Mouse (Mus musculus) intestine, embryonic 15.5 days (tissue): ENCODE measurements around the gene Fig4. TPM values are rescaled to one million over a fixed set of nuclear protein-coding genes. Genes with fewer than 3 reads are reported as not detected.

Source experiments
- ATAC-seq: fragments of 200-750 bp; cut with Nextera tagmentation; 2 replicates; pipeline ENCODE4 v1.8.0; 2017; ENCODE audit warnings: moderate TSS enrichment, moderate library complexity
- H3K27ac ChIP-seq: fragments of 300-500 bp; sonication (generic); 2 replicates; pipeline ENCODE4 v1.5.1; 2015; ENCODE audit warnings: mild to moderate bottlenecking, inconsistent platforms
- H3K27me3 ChIP-seq: fragments of 300-500 bp; sonication (generic); replicated peaks from 2 replicates; pipeline ENCODE4 v1.6.1; 2015; ENCODE audit warnings: inconsistent platforms
- H3K36me3 ChIP-seq: fragments of 300-500 bp; sonication (generic); 2 replicates; pipeline ENCODE4 v1.6.1; 2015; ENCODE audit warnings: inconsistent platforms
- H3K4me1 ChIP-seq: fragments of 300-500 bp; sonication (generic); replicated peaks from 2 replicates; pipeline ENCODE4 v1.6.1; 2015; ENCODE audit warnings: inconsistent platforms
- H3K4me2 ChIP-seq: fragments of 300-500 bp; sonication (generic); replicated peaks from 2 replicates; pipeline ENCODE4 v1.6.1; 2015; ENCODE audit warnings: mild to moderate bottlenecking, inconsistent platforms
- H3K4me3 ChIP-seq: fragments of 300-500 bp; sonication (generic); replicated peaks from 2 replicates; pipeline ENCODE4 v1.5.1; 2015; ENCODE audit warnings: inconsistent platforms
- H3K9ac ChIP-seq: fragments of 300-500 bp; sonication (generic); 2 replicates; pipeline ENCODE4 v1.6.1; 2015; ENCODE audit warnings: inconsistent platforms
- H3K9me3 ChIP-seq: fragments of 300-500 bp; sonication (generic); 2 replicates; pipeline ENCODE4 v1.6.1; 2016; ENCODE audit warnings: inconsistent platforms
- WGBS: fragments of 180-500 bp; shearing (Covaris S2); methylation state at CpG from one replicate; pipeline ENCODE4 v1.1.7; 2015; 5-methylcytosine and 5-hydroxymethylcytosine counted together
- polyA plus RNA-seq: library from polyadenylated mRNA; unstranded; fragments of >200 nt; fragmentation: Nextera tagmentation; extraction: Ambion mirVana; gene quantifications from 2 replicates; pipeline ENCODE4 v1.2.1, GENCODE M21; 2015

Gene Fig4
- polyA plus RNA-seq, 1 experiment from 2014 or later, result 20.2 TPM

DNA sequence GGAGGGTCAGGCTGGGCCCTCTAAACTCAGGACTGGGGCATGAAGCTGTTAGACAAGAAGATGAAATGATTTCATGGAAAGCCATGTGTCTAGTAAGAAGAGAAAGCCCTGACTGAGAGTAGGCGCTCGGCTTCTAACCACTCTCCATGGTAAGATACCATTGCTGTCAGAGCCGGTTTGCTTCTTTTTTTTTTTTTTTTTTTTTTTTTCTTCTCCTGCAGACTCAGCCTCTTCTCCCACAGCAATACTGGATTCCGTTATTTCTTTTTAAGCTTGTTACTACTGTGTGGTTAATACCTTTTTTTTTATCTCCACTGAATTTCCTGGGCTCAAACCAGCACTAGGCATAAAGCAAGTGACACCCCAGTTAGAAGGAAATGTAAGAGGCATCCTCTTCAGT lies 151.2 kb downstream of the Fig4 start:
- no peak overlapping the region for H3K9ac ChIP-seq
- H3K27me3 ChIP-seq, result no peaks in the 10 kb centered on the region
- H3K4me1 ChIP-seq, result no peaks in the 10 kb centered on the region; the same call in 1 of the 2 replicates
- 59% methylated on average over 4 of the region's 4 CpGs for WGBS
- no peaks in the 10 kb centered on the region for H3K9me3 ChIP-seq
- H3K36me3 ChIP-seq, result no peaks in the 10 kb centered on the region
- no peak overlapping the region for H3K27ac ChIP-seq
- H3K4me2 ChIP-seq, result peak overlapping the region; percentile 24; the same call in 1 of the 2 replicates
- no peak overlapping the region for H3K4me3 ChIP-seq
- no peak for ATAC-seq

DNA sequence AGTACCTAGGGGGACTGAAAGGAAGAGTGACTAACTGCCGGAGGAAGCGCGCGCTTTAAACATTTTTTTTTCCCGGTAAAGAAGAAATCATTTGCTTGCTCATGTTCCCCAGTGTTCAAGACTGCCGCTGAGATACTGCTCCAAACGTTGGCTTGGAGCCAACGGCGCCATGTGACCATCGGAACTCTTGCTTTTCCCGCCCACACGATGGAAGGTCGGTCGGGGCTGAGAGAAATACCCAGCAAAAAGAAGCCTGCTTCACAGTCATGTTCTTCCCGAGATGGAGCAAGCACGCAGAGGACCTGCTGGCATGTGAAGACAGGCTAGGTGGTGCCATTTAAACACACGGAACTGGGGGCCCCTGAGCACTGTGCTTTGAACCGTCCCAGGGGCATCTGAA lies 151.6 kb downstream of the Fig4 start:
- Histone ChIP-seq H3K4me2 (peak overlapping the region; percentile 24; the same call in 1 of the 2 replicates), H3K4me1 (no peaks in the 10 kb centered on the region; the same call in 1 of the 2 replicates), H3K27me3 (no peaks in the 10 kb centered on the region), H3K9me3 (no peaks in the 10 kb centered on the region), H3K4me3 (no peak overlapping the region), H3K36me3 (no peaks in the 10 kb centered on the region), H3K27ac (no peak overlapping the region), H3K9ac (no peak overlapping the region)
- no peak for ATAC-seq
- 50% methylated on average over 18 of the region's 18 CpGs for WGBS

DNA sequence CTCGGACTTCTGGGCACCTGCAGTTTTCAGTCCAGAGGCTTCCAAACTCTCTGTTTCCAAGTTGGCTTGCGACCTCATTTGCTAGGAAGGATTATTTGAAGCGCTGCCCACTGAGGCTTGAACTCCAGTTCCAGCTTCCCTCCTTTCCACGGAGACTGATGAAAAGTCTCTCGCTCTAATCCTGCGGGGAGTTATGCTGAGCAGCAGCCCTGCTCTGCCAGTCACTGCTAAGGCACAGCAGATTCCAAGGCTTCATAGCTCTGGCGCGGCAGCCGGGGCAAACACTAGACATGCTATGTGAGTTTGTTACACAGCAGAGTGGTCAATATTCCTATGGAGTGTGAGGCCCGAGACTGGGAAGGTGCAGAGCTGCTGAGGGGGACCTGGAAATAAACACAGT lies 152.0 kb downstream of the Fig4 start:
- no peak overlapping the region for H3K9ac ChIP-seq
- H3K27me3 ChIP-seq, result no peaks in the 10 kb centered on the region
- no peaks in the 10 kb centered on the region; the same call in 1 of the 2 replicates for H3K4me1 ChIP-seq
- WGBS, result 57% methylated on average over 10 of the region's 10 CpGs
- peak overlapping the region; percentile 24; the same call in 1 of the 2 replicates for H3K4me2 ChIP-seq
- no peak overlapping the region for H3K4me3 ChIP-seq
- no peak overlapping the region for H3K27ac ChIP-seq
- no peaks in the 10 kb centered on the region for H3K36me3 ChIP-seq
- ATAC-seq, result no peak
- H3K9me3 ChIP-seq, result no peaks in the 10 kb centered on the region

DNA sequence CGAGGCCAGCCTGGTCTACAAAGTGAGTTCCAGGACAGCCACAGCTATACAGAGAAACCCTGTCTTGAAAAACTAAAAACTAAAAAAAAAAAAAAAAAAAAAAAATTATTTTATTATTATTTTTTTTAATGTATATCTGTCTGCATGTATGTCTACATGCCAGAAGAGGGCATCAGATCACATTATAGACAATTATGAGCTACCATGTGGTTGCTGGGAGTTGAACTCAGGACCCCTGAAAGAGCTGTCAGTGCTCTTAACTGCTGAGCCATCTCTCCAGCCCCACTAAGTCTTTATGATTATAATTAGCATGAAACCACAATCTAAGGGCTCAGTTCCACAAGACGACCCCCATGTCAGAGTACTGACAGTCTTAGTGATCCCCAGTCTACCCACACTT lies 152.6 kb downstream of the Fig4 start:
- no peaks in the 10 kb centered on the region for H3K36me3 ChIP-seq
- no peak overlapping the region for H3K9ac ChIP-seq
- H3K27ac ChIP-seq, result no peak overlapping the region
- no peaks in the 10 kb centered on the region for H3K27me3 ChIP-seq
- H3K4me3 ChIP-seq, result no peak overlapping the region
- no peaks in the 10 kb centered on the region for H3K9me3 ChIP-seq
- WGBS, result 79% methylated on average over 2 of the region's 2 CpGs
- no peak for ATAC-seq
- H3K4me2 ChIP-seq, result no peak overlapping the region
- no peaks in the 10 kb centered on the region; the same call in 1 of the 2 replicates for H3K4me1 ChIP-seq

DNA sequence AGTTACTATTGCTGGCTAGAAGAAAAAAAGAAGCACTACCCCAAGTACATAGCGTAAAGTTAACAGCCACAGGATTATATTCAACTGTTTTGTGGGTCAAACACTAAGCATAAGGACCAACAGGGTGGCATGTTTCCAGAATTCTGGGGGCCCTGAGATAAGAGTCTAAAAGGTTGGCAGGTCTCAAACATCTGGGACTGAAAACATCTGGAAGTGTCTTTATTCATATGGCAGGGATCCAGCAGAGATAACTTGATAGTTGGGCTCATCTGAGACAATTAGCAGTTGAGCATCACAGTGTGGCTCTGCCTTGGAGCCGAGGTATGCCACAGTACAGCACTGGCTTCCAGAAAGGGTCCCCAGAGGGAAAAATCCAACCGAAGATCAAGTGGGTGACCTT lies 153.8 kb downstream of the Fig4 start:
- WGBS, result 80% methylated on average over 3 of the region's 3 CpGs
- no peaks in the 10 kb centered on the region; the same call in 1 of the 2 replicates for H3K4me1 ChIP-seq
- H3K9ac ChIP-seq, result no peak overlapping the region
- H3K4me3 ChIP-seq, result no peak overlapping the region
- no peaks in the 10 kb centered on the region for H3K27me3 ChIP-seq
- no peak for ATAC-seq
- no peak overlapping the region for H3K27ac ChIP-seq
- no peaks in the 10 kb centered on the region for H3K9me3 ChIP-seq
- no peak overlapping the region for H3K4me2 ChIP-seq
- no peaks in the 10 kb centered on the region for H3K36me3 ChIP-seq

DNA sequence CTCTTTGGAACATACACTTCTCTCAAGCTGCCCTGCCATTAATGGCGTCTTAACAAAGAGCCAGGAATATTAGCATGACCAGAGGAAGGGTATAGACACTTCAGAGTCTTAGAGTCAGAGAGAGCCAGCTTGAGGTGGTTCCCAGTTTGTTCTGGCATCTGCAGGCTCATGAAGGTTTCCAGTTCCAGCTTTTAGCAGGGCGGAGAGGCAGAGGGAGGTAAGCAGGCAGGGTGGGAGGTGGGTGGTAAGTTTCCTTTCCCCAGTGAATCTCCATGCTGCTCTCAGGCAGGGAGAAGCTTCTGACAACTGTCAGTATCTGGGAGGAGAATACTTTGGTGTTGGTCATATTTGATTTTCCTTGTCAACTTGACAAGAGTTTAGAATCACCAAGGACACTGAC lies 156.9 kb downstream of the Fig4 start:
- no peak overlapping the region for H3K4me2 ChIP-seq
- WGBS, result 73% methylated on average over 2 of the region's 2 CpGs
- H3K36me3 ChIP-seq, result no peaks in the 10 kb centered on the region
- no peak overlapping the region for H3K4me3 ChIP-seq
- no peaks in the 10 kb centered on the region; the same call in 1 of the 2 replicates for H3K4me1 ChIP-seq
- H3K27me3 ChIP-seq, result no peaks in the 10 kb centered on the region
- no peak for ATAC-seq
- H3K9me3 ChIP-seq, result no peaks in the 10 kb centered on the region
- no peak overlapping the region for H3K27ac ChIP-seq
- no peak overlapping the region for H3K9ac ChIP-seq

Other genes starting within 250 kb of the Fig4 start
- not detected in 2 replicates for gene Gpr6, start 231.0 kb downstream of the Fig4 start, polyA plus RNA-seq
- gene Ak9, start 720 bp upstream of the Fig4 start, polyA plus RNA-seq, result 0.03 TPM in 1 of 2 replicates, not detected in the other
- gene Zbtb24, start 147.1 kb upstream of the Fig4 start, polyA plus RNA-seq, result 13.3 and 14.3 TPM in 2 replicates
- gene Mical1, start 173.1 kb upstream of the Fig4 start, polyA plus RNA-seq, result 25.0 and 26.6 TPM in 2 replicates
- 50.2 and 56.2 TPM in 2 replicates for gene Smpd2, start 187.1 kb upstream of the Fig4 start, polyA plus RNA-seq
- gene Ppil6, start 187.2 kb upstream of the Fig4 start, polyA plus RNA-seq, result 0.57 and 0.63 TPM in 2 replicates
- gene Cd164, start 216.2 kb upstream of the Fig4 start, polyA plus RNA-seq, result 166 and 185 TPM in 2 replicates